Mouse (Mus musculus) forebrain, postnatal 0 days (tissue): ENCODE results near the gene Saxo1. TPM values are rescaled to one million over a fixed set of nuclear protein-coding genes. Genes with fewer than 3 reads are reported as not detected.

Experiments used
- ATAC-seq: fragments of 200-750 bp; cut with Nextera tagmentation; 2 replicates; pipeline ENCODE4 v1.8.0; 2017; ENCODE audit warnings: mild to moderate bottlenecking, moderate library complexity
- DNase-seq: peaks from one replicate; pipeline ENCODE4 v3.0.0-alpha.2; 2015
- H3K27ac ChIP-seq: fragments of 300-500 bp; sonication (generic); 2 replicates; pipeline ENCODE4 v1.5.1; 2014; ENCODE audit warnings: low read depth, mild to moderate bottlenecking, antibody characterized with exemption, low read length, moderate library complexity, mixed read lengths
- H3K27me3 ChIP-seq: fragments of 300-500 bp; sonication (generic); 2 replicates; pipeline ENCODE4 v1.6.1; 2014; ENCODE audit warnings: mild to moderate bottlenecking, low read length, mixed read lengths; ENCODE audit not compliant: insufficient read depth
- H3K36me3 ChIP-seq: fragments of 300-500 bp; sonication (generic); 2 replicates; pipeline ENCODE4 v1.6.1; 2014; ENCODE audit warnings: mild to moderate bottlenecking, moderate library complexity; ENCODE audit not compliant: insufficient read depth
- H3K4me1 ChIP-seq: fragments of 300-500 bp; sonication (generic); 2 replicates; pipeline ENCODE4 v1.6.1; 2014; ENCODE audit warnings: antibody characterized with exemption; ENCODE audit not compliant: insufficient read depth
- H3K4me2 ChIP-seq: fragments of 300-500 bp; sonication (generic); 2 replicates; pipeline ENCODE4 v1.6.1; 2014; ENCODE audit warnings: low read depth, mild to moderate bottlenecking, moderate library complexity
- H3K4me3 ChIP-seq: fragments of 300-500 bp; sonication (generic); 2 replicates; pipeline ENCODE4 v1.5.1; 2014; ENCODE audit warnings: low read depth, low read length, mixed read lengths
- H3K9ac ChIP-seq: fragments of 300-500 bp; sonication (generic); 2 replicates; pipeline ENCODE4 v1.6.1; 2014; ENCODE audit warnings: mild to moderate bottlenecking
- H3K9me3 ChIP-seq: fragments of 300-500 bp; sonication (generic); 2 replicates; pipeline ENCODE4 v1.6.1; 2016; ENCODE audit warnings: low read length
- CTCF ChIP-seq: sonication (generic); IDR thresholded peaks from 2 replicates; pipeline ENCODE4 v1.5.1; 2016; ENCODE audit warnings: antibody characterized with exemption, control low read depth, low read depth
- WGBS: fragments of 180-500 bp; shearing (Covaris S2); extraction: QIAGEN DNeasy Blood & Tissue Kit; methylation state at CpG from one replicate; pipeline ENCODE4 v1.1.7; 2014; 5-methylcytosine and 5-hydroxymethylcytosine counted together
- polyA plus RNA-seq: library from polyadenylated mRNA; unstranded; fragments of >200 nt; fragmentation: Nextera tagmentation; extraction: Ambion mirVana; gene quantifications from 2 replicates; pipeline ENCODE4 v1.2.1, GENCODE M21; 2015
- total RNA-seq: library from RNA; depleted of rRNA; stranded (reverse); fragments of >200 nt; gene quantifications from 2 replicates; pipeline ENCODE4 v1.2.3, GENCODE M21; 2014

Gene Saxo1
- total and polyA plus RNA-seq, 2 experiments from 2014 or later: not detected

DNA sequence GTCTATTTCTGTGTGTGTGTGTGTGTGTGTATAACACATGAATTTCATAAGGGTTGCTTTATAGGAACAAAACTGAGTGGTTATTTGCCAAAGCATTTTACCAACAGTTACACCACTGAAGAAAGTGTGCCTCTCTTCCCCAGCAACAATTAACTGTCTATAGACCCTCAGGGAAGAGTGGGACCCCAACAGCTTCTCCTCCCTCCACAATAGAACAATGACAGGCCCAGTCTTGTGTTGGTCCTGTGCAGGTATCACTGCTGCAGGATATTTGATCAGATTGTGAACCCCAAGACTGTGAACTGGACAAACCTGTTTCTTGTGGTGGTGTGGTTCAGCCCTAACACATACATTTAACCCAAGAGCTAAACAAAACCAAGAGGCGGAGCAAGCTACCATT, 58.6 kb downstream of the Saxo1 start:
- Histone ChIP-seq H3K27me3 (no peaks in the 10 kb centered on the region), H3K4me2 (no peak overlapping the region), H3K9ac (no peak overlapping the region), H3K9me3 (no peaks in the 10 kb centered on the region), H3K36me3 (no peaks in the 10 kb centered on the region), H3K4me3 (no peak overlapping the region), H3K27ac (no peak overlapping the region), H3K4me1 (no peaks in the 10 kb centered on the region)
- DNase-seq (no peak), ATAC-seq (no peak)
- TF ChIP-seq CTCF: no peak
- 97% methylated on average over 1 of the region's 1 CpGs for whole genome bisulfite sequencing

- WGBS: 77% methylated on average over 5 of the region's 5 CpGs
- no peaks in the 10 kb centered on the region for H3K4me1 ChIP-seq
Measured at GRCm38 (mm10) chr4:86498754-86499153, 59.4 kb downstream of the Saxo1 start.

GRCm38 (mm10) chr4:86489128-86489527, 69.0 kb downstream of the Saxo1 start:
- H3K4me3 ChIP-seq: no peak overlapping the region
- ATAC-seq (no peak), DNase-seq (no peak)
- H3K27ac ChIP-seq: no peak overlapping the region
- no peaks in the 10 kb centered on the region for H3K27me3 ChIP-seq
- H3K9ac ChIP-seq: no peak overlapping the region
- H3K36me3 ChIP-seq: no peaks in the 10 kb centered on the region
- no peak overlapping the region for H3K4me2 ChIP-seq
- H3K4me1 ChIP-seq: no peaks in the 10 kb centered on the region
- no peak for TF ChIP-seq CTCF
- no peaks in the 10 kb centered on the region for H3K9me3 ChIP-seq
- 75% methylated on average over 5 of the region's 5 CpGs for WGBS

More at GRCm38 (mm10) chr4:86498754-86499153, 59.4 kb downstream of the Saxo1 start:
- DNase-seq (no peak), ATAC-seq (no peak)
- Histone ChIP-seq H3K27ac (no peak overlapping the region), H3K27me3 (no peaks in the 10 kb centered on the region), H3K4me3 (no peak overlapping the region), H3K36me3 (no peaks in the 10 kb centered on the region), H3K9me3 (no peaks in the 10 kb centered on the region), H3K9ac (no peak overlapping the region), H3K4me2 (no peak overlapping the region)
- TF ChIP-seq CTCF: no peak

DNA sequence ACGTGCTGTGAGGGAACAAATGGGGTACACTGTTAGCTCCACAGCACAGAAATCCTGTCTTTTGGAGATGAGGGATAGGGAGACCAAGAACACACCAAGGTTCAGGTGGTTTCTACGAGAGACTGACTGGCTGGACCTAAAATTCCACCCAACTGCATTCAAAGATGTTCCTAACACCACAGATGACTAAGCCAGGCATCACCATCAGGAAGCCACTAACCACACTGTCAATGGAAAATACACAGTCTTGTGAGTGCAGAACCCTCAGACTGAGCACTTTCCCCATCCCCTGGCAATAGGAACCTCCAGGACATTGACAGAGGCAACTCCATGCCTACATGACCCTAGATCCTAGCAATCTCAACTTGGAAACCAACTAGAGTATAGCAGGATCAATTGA, 71.2 kb downstream of the Saxo1 start:
- no peak for TF ChIP-seq CTCF
- H3K4me3 ChIP-seq: no peak overlapping the region
- H3K27ac ChIP-seq: no peak overlapping the region
- H3K27me3 ChIP-seq: no peaks in the 10 kb centered on the region
- no peaks in the 10 kb centered on the region for H3K9me3 ChIP-seq
- no peak overlapping the region for H3K4me2 ChIP-seq
- H3K36me3 ChIP-seq: no peaks in the 10 kb centered on the region
- WGBS: 86% methylated on average over 2 of the region's 2 CpGs
- no peak overlapping the region for H3K9ac ChIP-seq
- no peak for DNase-seq
- H3K4me1 ChIP-seq: no peaks in the 10 kb centered on the region
- ATAC-seq: no peak

- ATAC-seq (no peak), DNase-seq (no peak)
- Histone ChIP-seq H3K4me1 (no peaks in the 10 kb centered on the region), H3K9me3 (no peaks in the 10 kb centered on the region), H3K27me3 (no peaks in the 10 kb centered on the region), H3K4me2 (no peak overlapping the region), H3K36me3 (no peaks in the 10 kb centered on the region), H3K27ac (no peak overlapping the region), H3K4me3 (no peak overlapping the region), H3K9ac (no peak overlapping the region)
- TF ChIP-seq CTCF: no peak
- WGBS: 92% methylated on average over 4 of the region's 4 CpGs
Measured at GRCm38 (mm10) chr4:86486491-86486890, 71.6 kb downstream of the Saxo1 start.

DNA sequence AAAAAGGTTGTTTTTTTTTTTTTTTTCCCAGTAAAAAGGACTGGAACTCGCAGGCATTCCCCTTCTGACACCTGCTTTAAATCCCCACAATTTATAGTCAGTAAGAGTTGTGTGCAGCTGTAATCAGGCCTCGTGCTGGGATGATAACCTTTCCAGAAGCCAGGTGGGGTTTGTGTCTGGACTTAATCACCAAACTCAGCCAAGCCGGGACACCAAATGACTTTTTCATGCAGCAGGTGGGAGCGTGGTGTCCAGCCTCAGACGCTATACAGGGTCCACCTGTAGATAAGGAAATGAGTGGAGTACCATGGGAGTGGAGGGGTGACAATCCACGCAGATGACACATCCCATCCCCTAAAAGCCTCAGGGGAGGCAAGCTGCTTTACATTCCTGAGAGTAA, 73.1 kb downstream of the Saxo1 start:
- no peak overlapping the region for H3K4me2 ChIP-seq
- H3K9ac ChIP-seq: no peak overlapping the region
- no peak overlapping the region for H3K4me3 ChIP-seq
- no peak for ATAC-seq
- H3K27me3 ChIP-seq: no peaks in the 10 kb centered on the region
- no peaks in the 10 kb centered on the region for H3K4me1 ChIP-seq
- no peak for DNase-seq
- TF ChIP-seq CTCF: no peak
- no peaks in the 10 kb centered on the region for H3K36me3 ChIP-seq
- no peak overlapping the region for H3K27ac ChIP-seq
- WGBS: 83% methylated on average over 6 of the region's 6 CpGs
- H3K9me3 ChIP-seq: no peaks in the 10 kb centered on the region

- Histone ChIP-seq H3K9ac (no peak overlapping the region), H3K9me3 (no peaks in the 10 kb centered on the region), H3K4me3 (no peak overlapping the region), H3K4me2 (no peak overlapping the region), H3K36me3 (no peaks in the 10 kb centered on the region), H3K27me3 (no peaks in the 10 kb centered on the region), H3K4me1 (no peaks in the 10 kb centered on the region), H3K27ac (no peak overlapping the region)
- WGBS: 55% methylated on average over 8 of the region's 8 CpGs
- DNase-seq: no peak
- no peak for TF ChIP-seq CTCF
- ATAC-seq: no peak; the same call in 1 of the 2 replicates
Measured at GRCm38 (mm10) chr4:86483686-86484085, 74.4 kb downstream of the Saxo1 start.
